15 mouse cellular contexts compared by ENCODE assay signal in genomic region chr6:95653662-95654061, GRCm38 (mm10).
"Had no signal": no experiment of that assay in that cellular context is flagged by ENCODE, and none has a peak within 500 bp of the region (broad histone marks: within the 10 kb centered on the region; RNA-seq: fewer than 3 reads in every experiment).

No protein-coding gene starts in this region.

- DNase-seq: heart, postnatal 10 days; heart, postnatal 14 days; heart, postnatal 36 days; kidney, adult 11 months; kidney, adult 18-20 months; kidney, adult 2 months; kidney, adult 8-10 months; kidney, adult 9 months; kidney, postnatal 10 days; kidney, postnatal 14 days; kidney, postnatal 25 days; kidney, postnatal 36 days; kidney, postnatal 4 days; layer of hippocampus, adult 9-11 months; layer of hippocampus, postnatal 36 days had no signal
